Mouse (Mus musculus): ENCODE results near the gene Trim16.

DNA sequence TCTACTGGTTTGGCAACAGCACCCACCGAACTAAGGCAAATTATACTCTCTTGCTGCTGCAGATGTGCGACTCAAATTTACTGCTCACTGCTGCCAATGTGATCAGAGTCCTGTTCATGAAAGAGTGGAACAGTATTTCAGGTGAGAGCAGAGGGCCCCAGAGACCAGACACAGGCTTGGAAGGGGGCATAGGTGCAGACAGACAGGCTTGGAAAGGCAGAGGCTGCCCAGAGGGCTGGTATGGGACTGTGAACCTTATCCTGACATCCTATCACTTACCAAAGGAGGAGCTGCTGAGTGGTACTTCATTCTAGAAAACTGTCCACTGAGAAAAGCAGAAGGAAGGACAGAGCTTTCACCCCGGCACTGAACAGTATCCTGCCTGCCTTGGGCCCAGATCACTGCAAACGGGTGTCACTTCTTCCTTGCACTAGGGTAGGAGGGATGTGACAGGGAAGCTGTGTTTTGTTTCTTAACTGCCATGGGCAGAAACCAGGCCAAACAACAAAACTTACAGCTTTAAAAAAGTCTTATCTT is 27.7 kb downstream of the Trim16 start:
- TF ChIP-seq CTCF (IDR thresholded peaks at IDR 0.05; ENCODE audit: borderline replicate concordance, control insufficient read depth, extremely low read depth, insufficient read depth, low read length, poor library complexity) (no peak), POLR2A (IDR thresholded peaks at IDR 0.05; ENCODE audit: control insufficient read depth, extremely low read depth, insufficient read depth, low read length, poor library complexity) (no peak)
